Mouse (Mus musculus): ENCODE results near the gene Mospd1. TPM values are rescaled to one million over a fixed set of nuclear protein-coding genes. Genes with fewer than 3 reads are reported as not detected.

Gene Mospd1
- polyA plus RNA-seq, 1 experiment, result 0.49 TPM

DNA sequence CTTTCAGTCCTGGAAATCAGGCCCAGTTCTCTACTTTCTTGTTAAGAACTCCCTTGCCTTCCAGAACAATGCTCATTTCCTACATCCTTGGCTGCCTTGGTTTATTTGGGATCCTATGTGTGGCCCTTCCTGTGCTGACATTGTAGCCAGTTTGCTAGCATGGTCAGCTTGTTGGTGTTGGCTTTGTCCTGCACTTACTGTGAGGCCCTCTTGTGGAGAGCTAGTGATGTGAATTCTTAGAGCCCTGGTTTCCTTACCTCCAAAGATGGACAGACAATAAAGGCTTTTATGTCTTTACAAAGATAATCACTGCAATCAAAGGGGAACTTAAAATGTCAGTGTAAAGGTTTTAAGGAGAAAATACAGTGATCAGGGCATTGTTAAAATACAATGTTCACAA lies 32.9 kb downstream of the Mospd1 start:
- no peak overlapping the region for H3K27ac ChIP-seq (ENCODE audit: insufficient read depth, low read depth, low read length)
- H3K36me3 ChIP-seq (ENCODE audit: control insufficient read depth, insufficient read depth, low read length), result no peaks in the 10 kb centered on the region
- no peaks in the 10 kb centered on the region for H3K4me1 ChIP-seq (ENCODE audit: control insufficient read depth, insufficient read depth, insufficient read length, low read length)
- TF ChIP-seq POLR2A (IDR thresholded peaks at IDR 0.05; ENCODE audit: low read depth, low read length) (no peak), CTCF (IDR thresholded peaks at IDR 0.05; ENCODE audit: extremely low read depth, insufficient read length, insufficient replicate concordance, low read depth, low read length) (no peak)
- H3K27me3 ChIP-seq (ENCODE audit: control insufficient read depth, insufficient read depth, low read length), result no peaks in the 10 kb centered on the region
- H3K4me3 ChIP-seq (ENCODE audit: low read depth, low read length), result no peak overlapping the region

DNA sequence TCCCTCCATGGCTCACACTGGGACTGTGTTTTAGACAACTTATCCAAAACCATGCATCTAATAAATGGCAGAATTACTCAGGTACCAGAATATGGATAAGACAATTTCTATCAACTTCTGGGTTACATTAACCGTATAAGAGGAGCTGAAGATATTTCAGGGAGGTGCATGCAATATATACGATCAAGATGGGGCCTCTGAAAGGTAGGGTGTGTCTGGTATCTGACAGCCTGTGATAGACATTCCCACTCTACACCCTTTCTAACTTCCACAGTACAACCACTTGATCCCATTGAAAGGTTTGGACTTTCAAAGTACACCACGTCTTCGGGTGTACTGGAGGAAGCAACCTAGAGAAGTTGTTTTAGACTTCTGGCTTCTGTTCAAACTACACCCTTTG lies 39.9 kb downstream of the Mospd1 start:
- no peak overlapping the region for H3K27ac ChIP-seq (ENCODE audit: insufficient read depth, low read depth, low read length)
- no peak overlapping the region for H3K4me3 ChIP-seq (ENCODE audit: low read depth, low read length)
- 61% methylated on average over 4 of the region's 4 CpGs for WGBS
- H3K4me1 ChIP-seq (ENCODE audit: control insufficient read depth, insufficient read depth, insufficient read length, low read length), result no peaks in the 10 kb centered on the region
- H3K36me3 ChIP-seq (ENCODE audit: control insufficient read depth, insufficient read depth, low read length), result no peaks in the 10 kb centered on the region
- no peaks in the 10 kb centered on the region for H3K27me3 ChIP-seq (ENCODE audit: control insufficient read depth, insufficient read depth, low read length)
- TF ChIP-seq POLR2A (IDR thresholded peaks at IDR 0.05; ENCODE audit: low read depth, low read length), result no peak
- no peak for TF ChIP-seq CTCF (IDR thresholded peaks at IDR 0.05; ENCODE audit: extremely low read depth, insufficient read length, insufficient replicate concordance, low read depth, low read length)

DNA sequence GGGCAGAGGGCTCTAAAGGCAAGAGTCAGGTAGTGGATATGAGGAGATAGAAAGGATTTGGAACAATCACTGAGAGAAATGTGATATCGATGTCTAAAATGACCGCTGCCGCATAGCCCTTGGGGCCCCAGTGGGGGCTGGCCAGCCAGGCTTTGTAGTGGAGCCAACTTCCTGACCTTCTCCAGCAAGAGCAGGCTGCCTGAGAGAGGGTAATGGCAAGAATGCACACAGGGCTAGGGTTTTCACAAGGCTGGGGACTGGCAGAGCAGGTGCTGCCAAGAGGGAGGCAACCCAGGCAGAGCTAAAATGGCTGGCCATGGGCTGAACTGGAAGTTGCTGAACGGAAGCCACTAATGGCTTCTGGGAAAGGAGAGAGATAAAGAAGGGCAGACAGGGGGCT lies 49.2 kb downstream of the Mospd1 start:
- Histone ChIP-seq H3K27me3 (ENCODE audit: control insufficient read depth, insufficient read depth, low read length) (no peaks in the 10 kb centered on the region), H3K27ac (ENCODE audit: insufficient read depth, low read depth, low read length) (no peak overlapping the region), H3K4me3 (ENCODE audit: low read depth, low read length) (no peak overlapping the region), H3K4me1 (ENCODE audit: control insufficient read depth, insufficient read depth, insufficient read length, low read length) (no peaks in the 10 kb centered on the region), H3K36me3 (ENCODE audit: control insufficient read depth, insufficient read depth, low read length) (no peaks in the 10 kb centered on the region)
- WGBS, result 79% methylated on average over 4 of the region's 4 CpGs
- TF ChIP-seq CTCF (IDR thresholded peaks at IDR 0.05; ENCODE audit: extremely low read depth, insufficient read length, insufficient replicate concordance, low read depth, low read length) (no peak), POLR2A (IDR thresholded peaks at IDR 0.05; ENCODE audit: low read depth, low read length) (no peak)

DNA sequence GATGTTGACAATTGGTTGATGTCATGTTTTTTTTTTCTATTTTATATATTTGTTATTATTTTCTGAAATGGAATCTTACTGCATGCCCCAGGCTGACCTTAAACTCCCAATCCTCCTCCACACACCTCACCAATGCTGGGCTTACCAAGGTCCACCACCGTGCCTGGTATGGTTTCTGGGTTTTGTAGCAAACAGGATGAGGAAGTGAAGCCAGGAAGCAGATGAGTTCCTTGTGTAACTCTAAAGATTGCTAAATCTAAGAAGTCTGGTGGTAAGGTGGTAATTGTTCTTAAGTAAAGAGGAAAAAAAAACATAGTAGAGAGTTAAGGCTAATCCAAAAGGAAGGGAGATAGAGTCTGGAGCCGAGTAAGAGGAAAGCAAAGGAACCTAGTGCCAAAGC lies 49.7 kb downstream of the Mospd1 start:
- Histone ChIP-seq H3K4me3 (ENCODE audit: low read depth, low read length) (no peak overlapping the region), H3K27me3 (ENCODE audit: control insufficient read depth, insufficient read depth, low read length) (no peaks in the 10 kb centered on the region), H3K4me1 (ENCODE audit: control insufficient read depth, insufficient read depth, insufficient read length, low read length) (no peaks in the 10 kb centered on the region), H3K36me3 (ENCODE audit: control insufficient read depth, insufficient read depth, low read length) (no peaks in the 10 kb centered on the region), H3K27ac (ENCODE audit: insufficient read depth, low read depth, low read length) (no peak overlapping the region)
- 47% methylated on average over 2 of the region's 2 CpGs for WGBS
- TF ChIP-seq CTCF (IDR thresholded peaks at IDR 0.05; ENCODE audit: extremely low read depth, insufficient read length, insufficient replicate concordance, low read depth, low read length), result no peak

Other genes with a start within 250 kb of the Mospd1 start
- not detected in 2 replicates for gene Plac1, start 130.4 kb downstream of the Mospd1 start, polyA plus RNA-seq (2012; rRNA removed)
- gene Fam122b, start 100.7 kb downstream of the Mospd1 start, polyA plus RNA-seq (2012; rRNA removed), result 0.89 and 2.0 TPM in 2 replicates
- gene Fam122c, start 97.1 kb downstream of the Mospd1 start, polyA plus RNA-seq (2012; rRNA removed), result not detected in 2 replicates
- not detected in 2 replicates for gene Etd, start 64.4 kb upstream of the Mospd1 start, polyA plus RNA-seq (2012; rRNA removed)
- 4.2 and 5.9 TPM in 2 replicates for gene Rtl8c, start 237.5 kb upstream of the Mospd1 start, polyA plus RNA-seq (2012; rRNA removed)
- gene Gm14597, start 238.5 kb upstream of the Mospd1 start, polyA plus RNA-seq (2012; rRNA removed), result not detected in 2 replicates